ENCODE assay signal across 9 mouse cellular contexts in the genomic region with DNA sequence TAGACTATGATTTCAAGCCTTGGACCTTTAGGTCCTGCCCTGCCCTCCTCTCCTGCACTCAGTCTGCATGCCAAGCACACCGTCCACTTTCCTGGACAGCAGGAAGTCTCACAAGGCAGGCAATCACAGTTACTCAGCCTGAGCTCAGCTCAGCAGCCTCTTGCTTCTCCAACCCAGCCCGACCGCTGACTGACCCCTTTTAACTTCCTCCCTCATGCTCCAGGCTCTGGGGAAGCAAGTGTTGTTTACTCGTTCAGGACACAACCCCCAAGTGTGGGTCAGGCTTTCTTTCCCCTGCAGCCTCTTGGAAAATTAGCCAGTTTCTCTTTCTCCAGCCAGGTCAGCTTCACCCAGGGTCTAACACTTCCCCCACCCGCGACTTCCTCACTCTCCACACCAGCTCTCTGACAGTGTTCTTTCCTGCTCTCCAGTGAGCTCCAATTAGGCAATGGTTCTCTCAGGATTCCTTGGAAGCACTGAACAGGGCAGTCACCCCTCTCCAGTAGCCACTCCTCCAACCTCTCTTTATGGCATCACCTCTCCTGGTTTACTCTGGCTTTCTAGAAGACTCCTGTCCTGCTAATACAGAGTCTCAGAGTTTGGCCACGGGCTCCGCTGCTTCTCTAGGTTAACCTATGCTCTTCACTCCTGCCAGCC. TPM values are rescaled to one million over a fixed set of nuclear protein-coding genes. Genes with fewer than 3 reads are reported as not detected.
DNase-seq lines count a peak whose midpoint lies in the region; ATAC-seq and TF ChIP-seq lines count a peak whose summit lies in the region.
"Had no signal": no experiment of that assay in that cellular context is flagged by ENCODE, and none has a peak within 500 bp of the region (broad histone marks: within the 10 kb centered on the region; RNA-seq: fewer than 3 reads in every experiment).

No protein-coding gene starts in this region.

- H3K4me1 ChIP-seq in intestine, embryonic 15.5 days (replicated peaks) = peaks cover 27% of the 10 kb centered on the region
- peaks cover 21% of the 10 kb centered on the region for H3K4me1 ChIP-seq in liver, embryonic 11.5 days (replicated peaks; ENCODE audit: control insufficient read depth, insufficient read depth, low read length)
- peaks cover 14% of the 10 kb centered on the region for H3K4me1 ChIP-seq in stomach, embryonic 16.5 days (ENCODE audit: control insufficient read depth, insufficient read depth, low read length)

- intact Hi-C loops in gastrocnemius, postnatal 14 days (cut with DNase I; ENCODE audit: low total_unique reads) = no loop called here

- DNase-seq in layer of hippocampus, adult 2 months (ENCODE audit: low spot score in 2 of 2) = no peak
- no peak for DNase-seq in layer of hippocampus, adult 18-20 months (ENCODE audit: low spot score in 2 of 2)
- peak; percentile 53 for DNase-seq in liver, embryonic 11.5 days (ENCODE audit: low spot score)
- no peak for DNase-seq in gastrocnemius, postnatal 14 days
- no peak for DNase-seq in frontal cortex, postnatal 25 days (ENCODE audit: low spot score in 2 of 2)
- no peak for DNase-seq in spleen, postnatal 10 days (ENCODE audit: low spot score in 2 of 2)
- DNase-seq: adrenal gland, postnatal 25 days had no signal

- peak overlapping the region; percentile 10; the same call in 1 of the 2 replicates for H3K27ac ChIP-seq in layer of hippocampus, adult 2 months
- H3K27ac ChIP-seq in intestine, embryonic 15.5 days = peak overlapping the region; percentile 51
- peak overlapping the region; percentile 64 for H3K27ac ChIP-seq in liver, embryonic 11.5 days (ENCODE audit: low read depth, low read length)
- peak overlapping the region; percentile 47; the same call in 1 of the 2 replicates for H3K27ac ChIP-seq in stomach, embryonic 16.5 days (ENCODE audit: low read length)

- no peak for TF ChIP-seq CTCF in layer of hippocampus, adult 2 months (conservative IDR thresholded peaks at IDR 0.05)

- 19% methylated on average over 8 of the region's 8 CpGs for WGBS in intestine, embryonic 15.5 days
- 23% methylated on average over 8 of the region's 8 CpGs for WGBS in liver, embryonic 11.5 days
- WGBS in stomach, embryonic 16.5 days = 19% methylated on average over 8 of the region's 8 CpGs

- peak overlapping the region; percentile 34 for H3K4me2 ChIP-seq in intestine, embryonic 15.5 days (replicated peaks)
- H3K4me2 ChIP-seq in liver, embryonic 11.5 days = no peak overlapping the region
- H3K4me2 ChIP-seq in stomach, embryonic 16.5 days (ENCODE audit: low read depth, low read length) = 0 out of 2 replicates have a peak overlapping the region, but pooled peaks have one; percentile 23

- no peak overlapping the region for H3K4me3 ChIP-seq in layer of hippocampus, adult 2 months
- H3K4me3 ChIP-seq in intestine, embryonic 15.5 days (replicated peaks) = no peak overlapping the region
- H3K4me3 ChIP-seq in liver, embryonic 11.5 days (ENCODE audit: low read depth, low read length) = no peak overlapping the region
- H3K4me3 ChIP-seq in stomach, embryonic 16.5 days (replicated peaks; ENCODE audit: low read length) = no peak overlapping the region

- H3K9me3 ChIP-seq in intestine, embryonic 15.5 days = no peaks in the 10 kb centered on the region
- no peaks in the 10 kb centered on the region for H3K9me3 ChIP-seq in liver, embryonic 11.5 days (ENCODE audit: control insufficient read depth, low read length)
- no peaks in the 10 kb centered on the region for H3K9me3 ChIP-seq in stomach, embryonic 16.5 days (replicated peaks; ENCODE audit: control insufficient read depth, low read length)

- peak; percentile 68 for ATAC-seq in intestine, embryonic 15.5 days
- ATAC-seq in liver, embryonic 11.5 days (replicated peaks; ENCODE audit: low FRiP score) = 0 out of 2 replicates have a peak, but pooled peaks have one; percentile 31
- ATAC-seq in stomach, embryonic 16.5 days (ENCODE audit: insufficient read depth, low FRiP score) = peak; percentile 69

- H3K9ac ChIP-seq in intestine, embryonic 15.5 days = peak overlapping the region; percentile 3; the same call in 1 of the 2 replicates
- H3K9ac ChIP-seq in liver, embryonic 11.5 days (ENCODE audit: low read depth, low read length) = no peak overlapping the region
- 0 out of 2 replicates have a peak overlapping the region, but pooled peaks have one; percentile 10 for H3K9ac ChIP-seq in stomach, embryonic 16.5 days (ENCODE audit: low read length)

- no peaks in the 10 kb centered on the region for H3K36me3 ChIP-seq in intestine, embryonic 15.5 days
- H3K36me3 ChIP-seq in liver, embryonic 11.5 days (ENCODE audit: control insufficient read depth, insufficient read depth, low read length) = no peaks in the 10 kb centered on the region
- H3K36me3 ChIP-seq in stomach, embryonic 16.5 days (ENCODE audit: control insufficient read depth, insufficient read depth, low read length) = no peaks in the 10 kb centered on the region

- no peaks in the 10 kb centered on the region for H3K27me3 ChIP-seq in intestine, embryonic 15.5 days (replicated peaks)
- no peaks in the 10 kb centered on the region for H3K27me3 ChIP-seq in liver, embryonic 11.5 days (replicated peaks; ENCODE audit: control insufficient read depth, insufficient read depth, low read length)
- H3K27me3 ChIP-seq in stomach, embryonic 16.5 days (ENCODE audit: control insufficient read depth, insufficient read depth, low read length) = no peaks in the 10 kb centered on the region

RNA-seq across cellular contexts. Expression of a gene that starts 35.5 kb away (rescaled TPM):
- 10 to 100 TPM; 53.0 to 63.2 TPM for total RNA-seq in layer of hippocampus, adult 2 months (2021)
- total RNA-seq in layer of hippocampus, adult 18-20 months (2021) = 10 to 100 TPM; 50.7 to 54.9 TPM
- polyA plus RNA-seq in intestine, embryonic 15.5 days (2015; fragmentation: Nextera tagmentation; extraction: Ambion mirVana) = 1.7 and 1.8 TPM in 2 replicates
- polyA plus RNA-seq in liver, embryonic 11.5 days (2014; fragmentation: Nextera tagmentation; extraction: Ambion mirVana) = 2.2 and 2.8 TPM in 2 replicates
- 0.57 and 0.75 TPM in 2 replicates for polyA plus RNA-seq in stomach, embryonic 16.5 days (2015; fragmentation: Nextera tagmentation; extraction: Ambion mirVana)
- under 1 TPM; 0.33 to 0.35 TPM for total RNA-seq in gastrocnemius, postnatal 14 days (2021)

Comparison
In these comparisons a context has a peak if more than half of its experiments do, and no peak if none do; other contexts are left out.
1. H3K27ac ChIP-seq: peak in every context shown above with its lines; median percentile 64 in liver, embryonic 11.5 days; 51 in intestine, embryonic 15.5 days; 47 in stomach, embryonic 16.5 days; 10 in layer of hippocampus, adult 2 months.
2. RNA of a gene that starts 35.5 kb away (total RNA-seq): 53.0 to 63.2 TPM in layer of hippocampus, adult 2 months and 50.7 to 54.9 TPM in layer of hippocampus, adult 18-20 months; 0.33 to 0.35 TPM in gastrocnemius, postnatal 14 days; every median in the first group is over 10 times any median in the second.
3. Peak in every context shown above with its lines, with median percentiles within 50 percentile points of each other: ATAC-seq.